Mouse (Mus musculus) embryonic facial prominence, embryonic 11.5 days (tissue): ENCODE data around the gene Gm7075. TPM values are rescaled to one million over a fixed set of nuclear protein-coding genes. Genes with fewer than 3 reads are reported as not detected.

Experiments
- ATAC-seq: fragments of 200-750 bp; cut with Nextera tagmentation; replicated peaks from 2 replicates; pipeline ENCODE4 v1.8.0; 2017; ENCODE audit warnings: low read depth; ENCODE audit not compliant: insufficient number of reproducible peaks, low FRiP score, low TSS enrichment
- DNase-seq: peaks from one replicate; pipeline ENCODE4 v3.0.0-alpha.2; 2015; ENCODE audit warnings: low spot score
- H3K27ac ChIP-seq: fragments of 300-500 bp; sonication (generic); replicated peaks from 2 replicates; pipeline ENCODE4 v1.5.1; 2014; ENCODE audit warnings: mild to moderate bottlenecking, low read depth, low read length, control low read depth
- H3K27me3 ChIP-seq: fragments of 300-500 bp; sonication (generic); 2 replicates; pipeline ENCODE4 v1.6.1; 2014; ENCODE audit warnings: mild to moderate bottlenecking, low read length, moderate library complexity, mixed read lengths; ENCODE audit not compliant: control insufficient read depth, insufficient read depth
- H3K36me3 ChIP-seq: fragments of 300-500 bp; sonication (generic); replicated peaks from 2 replicates; pipeline ENCODE4 v1.6.1; 2014; ENCODE audit warnings: low read depth, mild to moderate bottlenecking, low read length, moderate library complexity, mixed read lengths; ENCODE audit not compliant: control insufficient read depth, insufficient read depth
- H3K4me1 ChIP-seq: fragments of 300-500 bp; sonication (generic); 2 replicates; pipeline ENCODE4 v1.6.1; 2014; ENCODE audit warnings: low read length, mixed read lengths; ENCODE audit not compliant: control insufficient read depth, insufficient read depth
- H3K4me2 ChIP-seq: fragments of 300-500 bp; sonication (generic); 2 replicates; pipeline ENCODE4 v1.6.1; 2014; ENCODE audit warnings: low read depth, mild to moderate bottlenecking, control low read depth, low read length, moderate library complexity
- H3K4me3 ChIP-seq: fragments of 300-500 bp; sonication (generic); 2 replicates; pipeline ENCODE4 v1.5.1; 2014; ENCODE audit warnings: low read depth, low read length, control low read depth
- H3K9ac ChIP-seq: fragments of 300-500 bp; sonication (generic); replicated peaks from 2 replicates; pipeline ENCODE4 v1.6.1; 2014; ENCODE audit warnings: mild to moderate bottlenecking, control low read depth, low read length
- H3K9me3 ChIP-seq: fragments of 300-500 bp; sonication (generic); replicated peaks from 2 replicates; pipeline ENCODE4 v1.6.1; 2016; ENCODE audit warnings: mild to moderate bottlenecking, low read length, inconsistent platforms, mixed read lengths; ENCODE audit not compliant: control insufficient read depth
- WGBS: fragments of 180-500 bp; shearing (Covaris S2); extraction: QIAGEN DNeasy Blood & Tissue Kit; methylation state at CpG from one replicate; pipeline ENCODE4 v1.1.7; 2014; 5-methylcytosine and 5-hydroxymethylcytosine counted together
- polyA plus RNA-seq: library from polyadenylated mRNA; unstranded; fragments of >200 nt; fragmentation: Nextera tagmentation; extraction: Ambion mirVana; gene quantifications from 2 replicates; pipeline ENCODE4 v1.2.1, GENCODE M21; 2014

The Gm7075 gene
- polyA plus RNA-seq, 1 experiment from 2014 or later = not detected

GRCm38 (mm10) chr10:63427146-63427545, 5.6 kb upstream of the Gm7075 start:
- Histone ChIP-seq H3K36me3 (no peaks in the 10 kb centered on the region), H3K4me1 (no peaks in the 10 kb centered on the region), H3K9ac (no peak overlapping the region), H3K4me3 (no peak overlapping the region), H3K27ac (no peak overlapping the region), H3K9me3 (no peaks in the 10 kb centered on the region), H3K27me3 (no peaks in the 10 kb centered on the region), H3K4me2 (no peak overlapping the region)
- ATAC-seq (no peak), DNase-seq (no peak)
- WGBS = 68% methylated on average over 8 of the region's 8 CpGs

GRCm38 (mm10) chr10:63424475-63424814, 2.9 kb upstream of the Gm7075 start:
- no peak overlapping the region for H3K4me2 ChIP-seq
- DNase-seq (no peak), ATAC-seq (no peak)
- no peaks in the 10 kb centered on the region for H3K4me1 ChIP-seq
- H3K4me3 ChIP-seq = no peak overlapping the region
- no peaks in the 10 kb centered on the region for H3K36me3 ChIP-seq
- H3K9ac ChIP-seq = no peak overlapping the region
- H3K9me3 ChIP-seq = no peaks in the 10 kb centered on the region
- H3K27ac ChIP-seq = no peak overlapping the region
- H3K27me3 ChIP-seq = no peaks in the 10 kb centered on the region

GRCm38 (mm10) chr10:63423591-63424474, 2.2 kb upstream of the Gm7075 start:
- H3K9me3 ChIP-seq = no peaks in the 10 kb centered on the region
- H3K4me1 ChIP-seq = no peaks in the 10 kb centered on the region
- no peak overlapping the region for H3K4me3 ChIP-seq
- DNase-seq (no peak), ATAC-seq (no peak)
- H3K9ac ChIP-seq = no peak overlapping the region
- no peaks in the 10 kb centered on the region for H3K36me3 ChIP-seq
- no peak overlapping the region for H3K27ac ChIP-seq
- H3K27me3 ChIP-seq = no peaks in the 10 kb centered on the region
- 88% methylated on average over 9 of the region's 9 CpGs for WGBS
- no peak overlapping the region for H3K4me2 ChIP-seq

- no peaks in the 10 kb centered on the region for H3K36me3 ChIP-seq
- no peak overlapping the region for H3K4me2 ChIP-seq
- H3K9ac ChIP-seq = no peak overlapping the region
- ATAC-seq (no peak), DNase-seq (no peak)
- 87% methylated on average over 5 of the region's 5 CpGs for WGBS
- H3K9me3 ChIP-seq = no peaks in the 10 kb centered on the region
- H3K27me3 ChIP-seq = no peaks in the 10 kb centered on the region
- H3K4me3 ChIP-seq = no peak overlapping the region
- H3K4me1 ChIP-seq = no peaks in the 10 kb centered on the region
- no peak overlapping the region for H3K27ac ChIP-seq
These were observed 1.1 kb upstream of the Gm7075 start for GRCm38 (mm10) chr10:63422736-63422992.

GRCm38 (mm10) chr10:63417061-63417460, 4.5 kb downstream of the Gm7075 start:
- no peak overlapping the region for H3K27ac ChIP-seq
- WGBS = 56% methylated on average over 5 of the region's 5 CpGs
- no peak for DNase-seq

GRCm38 (mm10) chr10:63415850-63416249, 5.7 kb downstream of the Gm7075 start:
- no peaks in the 10 kb centered on the region for H3K36me3 ChIP-seq
- no peak for ATAC-seq
- no peak overlapping the region for H3K4me3 ChIP-seq
- 69% methylated on average over 7 of the region's 7 CpGs for WGBS
- no peaks in the 10 kb centered on the region for H3K27me3 ChIP-seq
- no peak for DNase-seq
- H3K4me1 ChIP-seq = no peaks in the 10 kb centered on the region
- H3K27ac ChIP-seq = no peak overlapping the region
- H3K9ac ChIP-seq = no peak overlapping the region
- H3K4me2 ChIP-seq = no peak overlapping the region
- no peaks in the 10 kb centered on the region for H3K9me3 ChIP-seq

More at GRCm38 (mm10) chr10:63417061-63417460, 4.5 kb downstream of the Gm7075 start:
- no peak overlapping the region for H3K4me3 ChIP-seq
- no peaks in the 10 kb centered on the region for H3K27me3 ChIP-seq
- no peaks in the 10 kb centered on the region for H3K4me1 ChIP-seq
- H3K9me3 ChIP-seq = no peaks in the 10 kb centered on the region
- no peaks in the 10 kb centered on the region for H3K36me3 ChIP-seq
- no peak overlapping the region for H3K4me2 ChIP-seq
- no peak for ATAC-seq
- H3K9ac ChIP-seq = no peak overlapping the region

- H3K27me3 ChIP-seq = no peaks in the 10 kb centered on the region
- H3K4me1 ChIP-seq = no peaks in the 10 kb centered on the region
- no peak overlapping the region for H3K4me3 ChIP-seq
- no peak for DNase-seq
- no peaks in the 10 kb centered on the region for H3K9me3 ChIP-seq
- no peak for ATAC-seq
- H3K27ac ChIP-seq = no peak overlapping the region
- H3K9ac ChIP-seq = no peak overlapping the region
- H3K4me2 ChIP-seq = no peak overlapping the region
- WGBS = 81% methylated on average over 7 of the region's 7 CpGs
- no peaks in the 10 kb centered on the region for H3K36me3 ChIP-seq
These were observed 6.3 kb downstream of the Gm7075 start for GRCm38 (mm10) chr10:63415287-63415686.

GRCm38 (mm10) chr10:63412756-63413155, 8.8 kb downstream of the Gm7075 start:
- H3K4me3 ChIP-seq = no peak overlapping the region
- WGBS = 86% methylated on average over 17 of the region's 17 CpGs
- DNase-seq = no peak
- H3K27me3 ChIP-seq = no peaks in the 10 kb centered on the region
- H3K9ac ChIP-seq = no peak overlapping the region
- no peaks in the 10 kb centered on the region for H3K4me1 ChIP-seq
- no peaks in the 10 kb centered on the region for H3K9me3 ChIP-seq
- H3K4me2 ChIP-seq = no peak overlapping the region
- H3K36me3 ChIP-seq = no peaks in the 10 kb centered on the region
- no peak for ATAC-seq
- no peak overlapping the region for H3K27ac ChIP-seq
